Mouse (Mus musculus): ENCODE results near the gene Twf2.

- TF ChIP-seq CTCF (IDR thresholded peaks at IDR 0.05; ENCODE audit: low read depth), result no peak
- no peak for TF ChIP-seq EP300 (IDR thresholded peaks at IDR 0.05; ENCODE audit: low read depth)
These were observed at the start of gene Twf2 for GRCm38 (mm10) chr9:106202819-106203636.
